Mouse (Mus musculus): ENCODE data around the gene Cnnm1.

DNA sequence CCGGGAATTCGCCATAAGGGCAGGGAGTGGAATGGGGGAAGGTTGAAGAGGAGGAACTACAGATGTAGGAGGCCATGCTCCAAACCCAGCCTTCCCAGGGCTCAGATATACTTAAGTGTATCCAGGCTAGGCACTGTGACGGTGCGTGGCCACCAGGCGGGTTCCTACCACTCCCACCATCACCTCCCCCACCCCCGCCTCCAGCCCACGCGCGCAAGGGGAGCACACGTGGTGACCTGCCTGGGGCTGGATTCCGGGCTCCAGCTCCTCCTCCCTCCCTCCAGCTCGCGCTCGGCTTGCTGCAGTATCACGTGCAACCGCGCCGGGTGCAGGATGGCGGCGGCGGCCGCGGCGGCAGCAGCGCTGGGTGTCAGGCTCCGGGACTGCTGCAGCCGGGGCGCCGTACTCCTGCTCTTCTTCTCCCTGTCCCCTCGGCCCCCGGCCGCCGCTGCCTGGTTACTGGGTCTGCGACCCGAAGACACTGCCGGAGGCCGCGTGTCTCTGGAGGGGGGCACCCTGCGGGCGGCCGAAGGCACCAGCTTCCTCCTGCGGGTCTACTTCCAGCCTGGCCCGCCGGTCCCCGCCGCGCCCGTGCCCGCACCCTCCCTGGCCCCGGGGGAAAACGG is at the start of gene Cnnm1:
- TF ChIP-seq BHLHE40 (IDR thresholded peaks at IDR 0.05; ENCODE audit: borderline replicate concordance, low read depth, low read length) (no peak), CTCF (IDR thresholded peaks at IDR 0.05 in 2 of 3, conservative IDR thresholded peaks at IDR 0.05 in 1 of 3; ENCODE audit: control insufficient read depth in 1 of 3, insufficient read depth in 1 of 3, low read depth in 2 of 3, low read length in 3 of 3, poor library complexity in 1 of 3, severe bottlenecking in 1 of 3) (no peak), POLR2AphosphoS2 (IDR thresholded peaks at IDR 0.05; ENCODE audit: low read length) (no peak)
